In the genomic region with DNA sequence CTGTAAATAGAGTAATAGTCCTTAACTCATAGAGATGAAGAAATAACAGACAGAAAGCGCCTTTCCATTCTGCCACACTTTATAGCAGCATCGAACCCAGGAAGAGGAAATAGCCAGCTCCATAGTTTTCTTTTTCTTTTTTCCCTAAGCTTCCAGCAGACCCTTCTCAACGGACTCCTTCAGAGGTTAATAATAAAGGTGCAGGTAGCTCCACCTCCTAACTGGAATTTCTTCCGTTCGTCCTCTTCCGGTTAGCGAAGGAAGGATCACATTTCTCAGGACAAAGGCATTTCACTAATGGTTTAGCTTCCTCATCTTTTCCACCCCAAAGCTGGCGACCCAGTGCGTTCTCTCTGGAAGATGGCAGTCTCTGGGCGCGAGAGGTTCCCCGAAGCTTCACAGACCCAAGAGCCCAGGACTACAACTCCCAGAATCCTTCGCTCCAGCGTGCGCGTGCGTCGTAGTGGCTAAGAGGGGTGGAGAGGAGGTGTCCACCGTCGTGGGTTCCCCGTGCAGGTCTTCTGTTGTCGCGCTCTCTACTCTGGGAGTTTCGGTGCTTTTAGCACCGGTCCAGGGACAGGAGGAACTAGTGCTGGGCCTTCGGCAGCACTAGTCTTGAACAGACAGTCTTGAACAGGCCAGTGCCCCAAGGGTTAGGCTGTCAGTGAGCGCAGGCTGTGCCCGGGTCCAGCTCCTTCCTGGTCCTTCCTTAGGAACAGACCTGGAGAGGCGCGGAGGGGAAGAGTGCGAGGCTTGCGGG, we compare ENCODE assay signal across 8 mouse cellular contexts. TPM values are rescaled to one million over a fixed set of nuclear protein-coding genes. Genes with fewer than 3 reads are reported as not detected.
DNase-seq lines count a peak whose midpoint lies in the region; ATAC-seq lines count a peak whose summit lies in the region.

TSS of gene Pex26 (plus strand) at position 254 of the 760 bp plus-strand sequence.

- peak within 1 kb of the TSS; percentile 65 for H3K9ac ChIP-seq in forebrain, embryonic 11.5 days (ENCODE audit: low read length)
- H3K9ac ChIP-seq in heart, embryonic 16.5 days (ENCODE audit: low read length), result peak within 1 kb of the TSS; percentile 84
- peak within 1 kb of the TSS; percentile 74 for H3K9ac ChIP-seq in liver, embryonic 15.5 days
- peak within 1 kb of the TSS; percentile 65 for H3K9ac ChIP-seq in neural tube, embryonic 12.5 days

- H3K27ac ChIP-seq in forebrain, embryonic 11.5 days (ENCODE audit: low read depth, low read length), result peak within 1 kb of the TSS; percentile 62; the same call in 1 of the 2 replicates
- peak within 1 kb of the TSS; percentile 83 for H3K27ac ChIP-seq in heart, embryonic 16.5 days (ENCODE audit: low read length)
- H3K27ac ChIP-seq in liver, embryonic 15.5 days (replicated peaks), result peak within 1 kb of the TSS; percentile 69
- 0 out of 2 replicates have a peak within 1 kb of the TSS, but pooled peaks have one; percentile 17 for H3K27ac ChIP-seq in neural tube, embryonic 12.5 days

- peak; percentile 92 to 96 for DNase-seq in CD8-positive naive resting alpha-beta T cell, adult 2 months (ENCODE audit: low read depth in 2 of 2, low spot score in 2 of 2)
- DNase-seq in c-Kit-positive CD71-negative TER-119-negative erythroid progenitor cells, embryonic 14.5 days (ENCODE audit: low read depth), result peak; percentile 95
- peak; percentile 92 for DNase-seq in forebrain, embryonic 11.5 days (ENCODE audit: low spot score)
- DNase-seq in kidney, postnatal 36 days, result peak; percentile 91 to 93
- peak; percentile 87 for DNase-seq in telencephalon, adult 2 months (ENCODE audit: low read depth, low spot score)

- no peaks in the 10 kb centered on the region for H3K27me3 ChIP-seq in forebrain, embryonic 11.5 days (ENCODE audit: control insufficient read depth, insufficient read depth, low read length)
- no peaks in the 10 kb centered on the region for H3K27me3 ChIP-seq in heart, embryonic 16.5 days (ENCODE audit: control insufficient read depth, insufficient read depth, low read length)
- peaks cover 4% of the 10 kb centered on the region; the same call in 1 of the 2 replicates for H3K27me3 ChIP-seq in liver, embryonic 15.5 days
- no peaks in the 10 kb centered on the region for H3K27me3 ChIP-seq in neural tube, embryonic 12.5 days (replicated peaks)

- 1% methylated on average over 32 of the region's 32 CpGs for WGBS in forebrain, embryonic 11.5 days
- under 1% methylated on average over 32 of the region's 32 CpGs for WGBS in heart, embryonic 16.5 days
- 2% methylated on average over 32 of the region's 32 CpGs for WGBS in liver, embryonic 15.5 days (ENCODE audit: insufficient replicate concordance)
- 2% methylated on average over 32 of the region's 32 CpGs for WGBS in neural tube, embryonic 12.5 days

- peak; percentile 90 for ATAC-seq in forebrain, embryonic 11.5 days (replicated peaks; ENCODE audit: low FRiP score)
- peak; percentile 83 for ATAC-seq in heart, embryonic 16.5 days (replicated peaks; ENCODE audit: extremely low read depth, insufficient read depth, low FRiP score)
- peak; percentile 80 for ATAC-seq in liver, embryonic 15.5 days (ENCODE audit: insufficient read depth)
- peak; percentile 90 for ATAC-seq in neural tube, embryonic 12.5 days (ENCODE audit: low FRiP score, low read depth)

- H3K4me1 ChIP-seq in forebrain, embryonic 11.5 days (replicated peaks; ENCODE audit: control insufficient read depth, insufficient read depth, low read length), result peaks cover 5% of the 10 kb centered on the region; the same call in 1 of the 2 replicates
- peaks cover 12% of the 10 kb centered on the region for H3K4me1 ChIP-seq in heart, embryonic 16.5 days (ENCODE audit: control insufficient read depth, insufficient read depth, low read length)
- peaks cover 32% of the 10 kb centered on the region for H3K4me1 ChIP-seq in liver, embryonic 15.5 days (replicated peaks)
- peaks cover 18% of the 10 kb centered on the region for H3K4me1 ChIP-seq in neural tube, embryonic 12.5 days

- peak within 1 kb of the TSS; percentile 60 for H3K4me3 ChIP-seq in forebrain, embryonic 11.5 days (ENCODE audit: low read depth, low read length)
- H3K4me3 ChIP-seq in heart, embryonic 16.5 days (ENCODE audit: low read length), result peak within 1 kb of the TSS; percentile 88
- peak within 1 kb of the TSS; percentile 79 for H3K4me3 ChIP-seq in liver, embryonic 15.5 days (replicated peaks)
- peak within 1 kb of the TSS; percentile 59 for H3K4me3 ChIP-seq in neural tube, embryonic 12.5 days

- H3K36me3 ChIP-seq in forebrain, embryonic 11.5 days (ENCODE audit: control insufficient read depth, insufficient read depth, low read length), result no peaks in the 10 kb centered on the region
- peaks cover 9% of the 10 kb centered on the region for H3K36me3 ChIP-seq in heart, embryonic 16.5 days (ENCODE audit: control insufficient read depth, insufficient read depth)
- H3K36me3 ChIP-seq in liver, embryonic 15.5 days (replicated peaks), result peaks cover 12% of the 10 kb centered on the region
- H3K36me3 ChIP-seq in neural tube, embryonic 12.5 days, result peaks cover 8% of the 10 kb centered on the region

- H3K9me3 ChIP-seq in forebrain, embryonic 11.5 days (ENCODE audit: control insufficient read depth, low read length), result no peaks in the 10 kb centered on the region
- no peaks in the 10 kb centered on the region for H3K9me3 ChIP-seq in heart, embryonic 16.5 days (replicated peaks; ENCODE audit: control insufficient read depth, low read length)
- no peaks in the 10 kb centered on the region for H3K9me3 ChIP-seq in liver, embryonic 15.5 days (replicated peaks)
- H3K9me3 ChIP-seq in neural tube, embryonic 12.5 days, result no peaks in the 10 kb centered on the region

- peak within 1 kb of the TSS; percentile 73 for H3K4me2 ChIP-seq in forebrain, embryonic 11.5 days (ENCODE audit: low read depth, low read length, severe bottlenecking)
- H3K4me2 ChIP-seq in heart, embryonic 16.5 days (ENCODE audit: low read depth, low read length), result peak within 1 kb of the TSS; percentile 98
- H3K4me2 ChIP-seq in liver, embryonic 15.5 days, result peak within 1 kb of the TSS; percentile 99
- H3K4me2 ChIP-seq in neural tube, embryonic 12.5 days (replicated peaks), result peak within 1 kb of the TSS; percentile 92

RNA-seq across cellular contexts. Expression of gene Pex26, which starts in this region (rescaled TPM):
- 8.7 and 9.0 TPM in 2 replicates for polyA plus RNA-seq in forebrain, embryonic 11.5 days (2014; fragmentation: Nextera tagmentation; extraction: Ambion mirVana)
- polyA plus RNA-seq in heart, embryonic 16.5 days (2015; fragmentation: Nextera tagmentation; extraction: Ambion mirVana), result 6.7 and 7.6 TPM in 2 replicates
- 4.4 and 5.6 TPM in 2 replicates for polyA plus RNA-seq in liver, embryonic 15.5 days (2015; fragmentation: Nextera tagmentation; extraction: Ambion mirVana)
- polyA plus RNA-seq in neural tube, embryonic 12.5 days (2016; fragmentation: Nextera tagmentation; extraction: Ambion mirVana), result 11.9 and 12.5 TPM in 2 replicates

Comparison
In these comparisons a context has a peak if more than half of its experiments do, and no peak if none do; other contexts are left out.
1. Peak in every context shown above with its lines: DNase-seq, ATAC-seq, H3K4me3 ChIP-seq and H3K27ac ChIP-seq.
2. H3K27ac ChIP-seq: peak in every context shown above with its lines; median percentile 83 in heart, embryonic 16.5 days; 69 in liver, embryonic 15.5 days; 62 in forebrain, embryonic 11.5 days; 17 in neural tube, embryonic 12.5 days.